Mouse (Mus musculus) kidney, adult 2 months (tissue): ENCODE results near the gene Pds5a. TPM values are rescaled to one million over a fixed set of nuclear protein-coding genes. Genes with fewer than 3 reads are reported as not detected.
"Not testable (repeated sequence)": the region's sequence is repeated elsewhere in the genome, so short reads cannot be mapped to it uniquely, and the experiment has no call there.

ENCODE experiments used
- DNase-seq: peaks from one replicate; pipeline ENCODE4 v3.0.0; 2021
- H3K27ac ChIP-seq: fragments of 200-500 bp; 2 replicates; pipeline ENCODE4 v1.5.1; 2012; ENCODE audit warnings: low read depth, low read length, control low read depth, inconsistent platforms; ENCODE audit not compliant: insufficient read depth
- H3K27me3 ChIP-seq: fragments of 200-500 bp; replicated peaks from 2 replicates; pipeline ENCODE4 v1.6.1; 2012; ENCODE audit warnings: mild to moderate bottlenecking, moderate library complexity, low read length, inconsistent platforms; ENCODE audit not compliant: control insufficient read depth, insufficient read depth
- H3K36me3 ChIP-seq: fragments of 200-500 bp; 2 replicates; pipeline ENCODE4 v1.6.1; 2012; ENCODE audit warnings: mild to moderate bottlenecking, moderate library complexity, low read length, inconsistent platforms; ENCODE audit not compliant: control insufficient read depth, insufficient read depth
- H3K4me1 ChIP-seq: fragments of 200-500 bp; 2 replicates; pipeline ENCODE4 v1.6.1; 2011; ENCODE audit warnings: low read length; ENCODE audit not compliant: control insufficient read depth, insufficient read depth
- H3K4me3 ChIP-seq: fragments of 200-500 bp; 2 replicates; pipeline ENCODE4 v1.5.1; 2011; ENCODE audit warnings: mild to moderate bottlenecking, low read depth, low read length, control low read depth; ENCODE audit not compliant: insufficient read depth
- CTCF ChIP-seq: fragments of 200-500 bp; conservative IDR thresholded peaks from 2 replicates; pipeline ENCODE4 v1.5.1; 2011; ENCODE audit warnings: low read depth, mild to moderate bottlenecking, control low read depth, low read length, moderate library complexity, mixed read lengths; ENCODE audit not compliant: insufficient read depth, insufficient read length
- POLR2A ChIP-seq: fragments of 200-500 bp; IDR thresholded peaks from one replicate; pipeline ENCODE4 v1.6.1; 2011; ENCODE audit warnings: low read depth, low read length, control low read depth
- WGBS: fragments of 180-500 bp; shearing (Covaris S2); methylation state at CpG from one replicate; pipeline ENCODE4 v1.1.7; 2018; 5-methylcytosine and 5-hydroxymethylcytosine counted together
- polyA plus RNA-seq: library from polyadenylated mRNA; depleted of rRNA; stranded (reverse); fragments of >200 nt; gene quantifications from 2 replicates; pipeline ENCODE4 v1.2.3, GENCODE M21; 2012

The Pds5a gene
- polyA plus RNA-seq, 1 experiment = 17.3 TPM

- H3K27ac ChIP-seq = no peak overlapping the region
- H3K36me3 ChIP-seq = no peaks in the 10 kb centered on the region
- WGBS = 50% methylated on average over 3 of the region's 3 CpGs
- TF ChIP-seq POLR2A = no peak
- TF ChIP-seq CTCF = no peak
- no peaks in the 10 kb centered on the region for H3K4me1 ChIP-seq
- no peaks in the 10 kb centered on the region for H3K27me3 ChIP-seq
- no peak overlapping the region for H3K4me3 ChIP-seq
- no peak for DNase-seq
These were observed 20.3 kb upstream of the Pds5a start for GRCm38 (mm10) chr5:65718368-65718767.

GRCm38 (mm10) chr5:65717903-65718211 is 19.8 kb upstream of the Pds5a start:
- H3K36me3 ChIP-seq, H3K27ac ChIP-seq, H3K4me3 ChIP-seq, DNase-seq, H3K27me3 ChIP-seq, H3K4me1 ChIP-seq: not testable (repeated sequence)
- 95% methylated on average over 8 of the region's 8 CpGs for whole genome bisulfite sequencing

GRCm38 (mm10) chr5:65717063-65717902 is 19.2 kb upstream of the Pds5a start:
- DNase-seq = peak; percentile 33
- H3K4me1 ChIP-seq = no peaks in the 10 kb centered on the region
- TF ChIP-seq POLR2A = no peak
- TF ChIP-seq CTCF = no peak
- 78% methylated on average over 18 of the region's 18 CpGs for WGBS
- no peaks in the 10 kb centered on the region for H3K36me3 ChIP-seq
- H3K27me3 ChIP-seq = no peaks in the 10 kb centered on the region
- H3K4me3 ChIP-seq = no peak overlapping the region
- no peak overlapping the region for H3K27ac ChIP-seq

- WGBS = 92% methylated on average over 6 of the region's 6 CpGs
- TF ChIP-seq POLR2A (no peak), CTCF (no peak)
- DNase-seq = no peak
- Histone ChIP-seq H3K36me3 (no peaks in the 10 kb centered on the region), H3K27me3 (no peaks in the 10 kb centered on the region), H3K27ac (no peak overlapping the region), H3K4me3 (no peak overlapping the region), H3K4me1 (no peaks in the 10 kb centered on the region)
These were observed 17.0 kb upstream of the Pds5a start for GRCm38 (mm10) chr5:65715084-65715483.

GRCm38 (mm10) chr5:65711463-65711862 is 13.4 kb upstream of the Pds5a start:
- Histone ChIP-seq H3K27me3 (no peaks in the 10 kb centered on the region), H3K36me3 (no peaks in the 10 kb centered on the region), H3K4me3 (no peak overlapping the region), H3K4me1 (no peaks in the 10 kb centered on the region), H3K27ac (no peak overlapping the region)
- TF ChIP-seq POLR2A (no peak), CTCF (no peak)
- no peak for DNase-seq
- WGBS = 89% methylated on average over 1 of the region's 1 CpGs

- H3K36me3 ChIP-seq = no peaks in the 10 kb centered on the region
- H3K4me1 ChIP-seq = no peaks in the 10 kb centered on the region
- no peak for TF ChIP-seq POLR2A
- no peak for TF ChIP-seq CTCF
- DNase-seq = no peak
- H3K4me3 ChIP-seq = no peak overlapping the region
- no peaks in the 10 kb centered on the region for H3K27me3 ChIP-seq
- H3K27ac ChIP-seq = no peak overlapping the region
- 55% methylated on average over 8 of the region's 8 CpGs for WGBS
These were observed 12.2 kb upstream of the Pds5a start for GRCm38 (mm10) chr5:65710267-65710666.

- TF ChIP-seq POLR2A = no peak
- WGBS = 68% methylated on average over 5 of the region's 5 CpGs
- H3K27ac ChIP-seq = no peak overlapping the region
- H3K4me3 ChIP-seq = no peak overlapping the region
- no peaks in the 10 kb centered on the region for H3K36me3 ChIP-seq
- no peak for DNase-seq
- no peaks in the 10 kb centered on the region for H3K4me1 ChIP-seq
- no peaks in the 10 kb centered on the region for H3K27me3 ChIP-seq
These were observed 8.9 kb upstream of the Pds5a start for GRCm38 (mm10) chr5:65706979-65707378.
